In the genomic region with DNA sequence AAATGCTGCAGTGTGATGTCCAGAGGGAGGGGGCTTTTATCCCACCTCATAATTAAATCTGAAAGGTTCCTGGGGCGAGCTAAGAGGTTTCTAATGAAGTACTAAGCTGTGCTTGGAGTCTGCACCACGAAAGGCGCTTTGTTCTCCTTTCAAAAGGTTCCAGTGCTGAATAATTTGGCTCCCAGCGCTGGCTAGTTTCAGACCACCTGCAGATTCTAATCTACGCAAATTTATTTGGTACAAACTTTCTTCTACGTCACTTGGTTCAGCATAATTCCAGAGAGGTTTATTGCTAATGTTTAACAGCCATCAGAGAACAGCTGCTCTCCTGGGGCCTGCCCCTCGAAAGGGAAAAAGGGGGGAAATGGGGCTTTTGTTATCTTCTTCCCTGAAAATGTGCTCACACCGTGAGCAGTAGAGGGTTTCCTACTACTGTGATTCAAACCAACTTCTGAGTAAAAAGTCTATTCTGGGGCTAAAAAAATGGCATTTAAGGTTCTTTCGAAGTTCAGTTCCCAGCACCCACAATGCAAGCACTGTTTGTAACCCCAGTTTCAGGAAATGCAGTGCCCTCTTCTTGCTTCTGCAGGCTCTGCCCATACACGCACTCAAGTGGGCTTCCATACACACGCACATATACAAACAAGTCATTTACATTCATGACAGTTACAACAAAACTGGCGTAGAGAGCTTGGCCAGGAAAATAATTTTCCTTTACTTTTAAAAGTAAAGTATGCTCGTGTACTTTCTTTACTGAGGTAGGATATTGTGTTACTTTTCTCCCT, we compare ENCODE assay signal across 10 mouse cellular contexts. TPM values are rescaled to one million over a fixed set of nuclear protein-coding genes. Genes with fewer than 3 reads are reported as not detected.
DNase-seq lines count a peak whose midpoint lies in the region; ATAC-seq lines count a peak whose summit lies in the region.
"Had no signal": no experiment of that assay in that cellular context is flagged by ENCODE, and none has a peak within 500 bp of the region (broad histone marks: within the 10 kb centered on the region; RNA-seq: fewer than 3 reads in every experiment).

No protein-coding gene starts in this region.

- no peak overlapping the region for H3K9ac ChIP-seq in hindbrain, embryonic 14.5 days
- no peak overlapping the region for H3K9ac ChIP-seq in midbrain, embryonic 15.5 days

- no peak overlapping the region for H3K4me3 ChIP-seq in hindbrain, embryonic 14.5 days (replicated peaks; ENCODE audit: low read length)
- H3K4me3 ChIP-seq in midbrain, embryonic 15.5 days, result no peak overlapping the region

- peak; percentile 18 to 29 for DNase-seq in layer of hippocampus, adult 8-10 months (ENCODE audit: low spot score in 2 of 2)
- no peak for DNase-seq in layer of hippocampus, postnatal 36 days
- peak; percentile 76 for DNase-seq in embryo, embryonic 10.5 days (ENCODE audit: low spot score)
- peak; percentile 67 for DNase-seq in hindbrain, embryonic 14.5 days (ENCODE audit: low spot score)
- no peak for DNase-seq in heart, postnatal 4 days
- DNase-seq in ovary, adult 18-20 months (ENCODE audit: low spot score), result no peak
- DNase-seq: gastrocnemius, postnatal 14 days had no signal

- peak; percentile 87 for ATAC-seq in hindbrain, embryonic 14.5 days (ENCODE audit: low FRiP score)
- peak; percentile 88 for ATAC-seq in midbrain, embryonic 15.5 days (replicated peaks)
- no peak for ATAC-seq in inflammation-experienced regulatory T-cells, adult 6 months
- ATAC-seq: intestine, embryonic 16.5 days had no signal

- WGBS in hindbrain, embryonic 14.5 days, result 8% methylated on average over 13 of the region's 13 CpGs
- 6% methylated on average over 13 of the region's 13 CpGs for WGBS in midbrain, embryonic 15.5 days

- no peak overlapping the region for H3K27ac ChIP-seq in hindbrain, embryonic 14.5 days
- no peak overlapping the region for H3K27ac ChIP-seq in midbrain, embryonic 15.5 days

- H3K4me1 ChIP-seq in hindbrain, embryonic 14.5 days (replicated peaks; ENCODE audit: control insufficient read depth, insufficient read depth, low read length), result no peaks in the 10 kb centered on the region; the same call in 1 of the 2 replicates
- 0 out of 2 replicates have a peak, but pooled peaks cover 9% of the 10 kb centered on the region for H3K4me1 ChIP-seq in midbrain, embryonic 15.5 days

- H3K9me3 ChIP-seq in hindbrain, embryonic 14.5 days (ENCODE audit: control insufficient read depth, low read length), result no peaks in the 10 kb centered on the region
- H3K9me3 ChIP-seq in midbrain, embryonic 15.5 days, result no peaks in the 10 kb centered on the region

- H3K27me3 ChIP-seq in hindbrain, embryonic 14.5 days (ENCODE audit: control insufficient read depth, insufficient read depth, low read length), result 0 out of 2 replicates have a peak, but pooled peaks cover 4% of the 10 kb centered on the region
- H3K27me3 ChIP-seq in midbrain, embryonic 15.5 days (replicated peaks), result 0 out of 2 replicates have a peak, but pooled peaks cover 5% of the 10 kb centered on the region

- H3K36me3 ChIP-seq in hindbrain, embryonic 14.5 days (replicated peaks; ENCODE audit: control insufficient read depth, insufficient read depth), result 0 out of 2 replicates have a peak, but pooled peaks cover 4% of the 10 kb centered on the region
- H3K36me3 ChIP-seq in midbrain, embryonic 15.5 days (replicated peaks), result no peaks in the 10 kb centered on the region

- H3K4me2 ChIP-seq in hindbrain, embryonic 14.5 days (replicated peaks), result no peak overlapping the region; the same call in 1 of the 2 replicates
- H3K4me2 ChIP-seq in midbrain, embryonic 15.5 days, result no peak overlapping the region

RNA-seq across cellular contexts. Expression of gene Slco1c1, which starts 28.3 kb away (rescaled TPM):
- total RNA-seq in layer of hippocampus, adult 8-10 months (2022), result 10 to 100 TPM; 29.4 to 53.5 (median 43.4) TPM
- 10 to 100 TPM; 55.1 to 57.4 TPM for total RNA-seq in layer of hippocampus, postnatal 36 days (2021)
- polyA plus RNA-seq in hindbrain, embryonic 14.5 days (2014; fragmentation: Nextera tagmentation; extraction: Ambion mirVana), result 22.5 and 23.5 TPM in 2 replicates
- polyA plus RNA-seq in midbrain, embryonic 15.5 days (2015; fragmentation: Nextera tagmentation; extraction: Ambion mirVana), result 15.7 and 16.1 TPM in 2 replicates
- total RNA-seq in heart, postnatal 4 days (2021), result 1 to 10 TPM in 1 of 2 experiments, under 1 TPM in 1; 0.97 to 1.0 TPM
- polyA plus RNA-seq in inflammation-experienced regulatory T-cells, adult 6 months (2017; shearing (Covaris generic)), result not detected

Comparison
In these comparisons a context has a peak if more than half of its experiments do, and no peak if none do; other contexts are left out.
1. DNase-seq: peak in layer of hippocampus, adult 8-10 months (2 of 2), embryo, embryonic 10.5 days (single experiment) and hindbrain, embryonic 14.5 days (single experiment); none in layer of hippocampus, postnatal 36 days (0 of 2), heart, postnatal 4 days (single experiment) and ovary, adult 18-20 months (single experiment).
2. RNA of gene Slco1c1, which starts 28.3 kb away (total RNA-seq): 55.1 to 57.4 TPM in layer of hippocampus, postnatal 36 days and 29.4 to 53.5 TPM in layer of hippocampus, adult 8-10 months; 0.97 to 1.0 TPM in heart, postnatal 4 days; every median in the first group is over 10 times any median in the second.